Mouse (Mus musculus) Patski (cell line): Measurements from ENCODE around the gene Il6ra. TPM values are rescaled to one million over a fixed set of nuclear protein-coding genes. Genes with fewer than 3 reads are reported as not detected.

ENCODE experiments used
- ATAC-seq: fragments of 100-300 bp; one replicate; pipeline ENCODE4 v1.8.0; 2021
- CTCF ChIA-PET: fragments of 350-600 bp; sonication (Branson Sonifier 250); formaldehyde crosslinking; loops from one replicate; lab custom pipeline; 2022; ENCODE audit warnings: inconsistent platforms; lab: Charles Lee
- POLR2A ChIA-PET: fragments of 350-600 bp; sonication (Branson Sonifier 250); formaldehyde crosslinking; loops from one replicate; lab custom pipeline; 2022; ENCODE audit warnings: antibody characterized with exemption, inconsistent platforms; lab: Charles Lee
- DNase-seq: peaks from one replicate; pipeline ENCODE4 v3.0.0-alpha.2; 2011; ENCODE audit warnings: low read depth, low spot score
- H3K27me3 ChIP-seq: fragments of 371-371 bp; one replicate; pipeline ENCODE4 v1.5.1; 2021
- CTCF ChIP-seq: fragments of 100-300 bp; IDR thresholded peaks from one replicate; pipeline ENCODE4 v1.5.1; 2021
- in situ Hi-C: fragments of 300-500 bp; cut with MboI; formaldehyde crosslinking; loops from 3 replicates; pipeline ENCODE4 v1.11.1; 2018; ENCODE audit warnings: low pct_unique_long_range_greater_than_20kb, mixed read lengths
- polyA plus RNA-seq: library from polyadenylated mRNA; unstranded; gene quantifications from one replicate; pipeline ENCODE4 v1.2.3, GENCODE M21; 2021

Il6ra gene
- polyA plus RNA-seq, 1 experiment from 2014 or later: 2.6 TPM

DNA sequence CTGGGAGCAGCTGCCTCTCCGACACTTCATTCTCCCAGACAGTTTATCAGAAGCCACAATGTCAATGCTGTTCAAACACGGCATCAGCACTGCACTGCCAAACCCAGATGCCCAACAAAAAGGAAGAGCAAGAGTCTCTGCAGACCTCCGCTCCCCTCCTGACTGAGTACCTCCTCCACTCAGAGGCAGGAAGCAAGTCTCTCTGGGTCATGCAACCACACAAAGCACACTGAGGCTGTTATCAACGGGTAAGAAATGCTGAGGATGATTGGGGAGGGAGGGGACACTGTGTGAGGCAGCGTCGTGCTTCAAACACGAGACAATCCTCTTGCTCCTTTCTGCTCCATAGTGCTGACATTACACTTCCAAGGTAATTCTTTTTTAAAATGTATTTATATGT, 93.1 kb downstream of the Il6ra start:
- H3K27me3 ChIP-seq: peaks cover 80% of the 10 kb centered on the region
- CTCF ChIA-PET: no interaction called here
- no peak for DNase-seq
- TF ChIP-seq CTCF: no peak
- POLR2A ChIA-PET: no interaction called here
- ATAC-seq: peak; percentile 24
- in situ Hi-C loops: loop anchor here (10.0 kb wide), 1 partner anchor 255 kb away; the partner anchor contains the start of gene Tpm3

DNA sequence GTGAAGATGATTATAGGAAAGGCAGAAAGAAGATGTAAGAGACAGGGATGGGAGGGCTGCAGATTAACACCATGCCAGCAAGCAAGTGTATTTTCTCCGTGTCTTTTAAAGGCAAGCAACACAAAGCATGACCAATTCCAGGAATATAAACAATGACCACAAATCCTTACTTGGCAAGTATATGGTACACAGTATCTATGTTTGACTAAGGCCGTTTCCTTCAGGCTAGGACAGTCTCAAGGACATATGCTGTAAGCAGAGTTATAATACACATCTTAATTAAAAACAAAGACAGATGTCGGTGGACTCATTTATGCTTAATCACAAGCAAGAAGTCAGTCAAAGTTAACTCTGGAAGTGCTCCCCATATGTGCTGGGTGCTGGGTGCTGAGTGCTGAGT, 94.4 kb downstream of the Il6ra start:
- DNase-seq (no peak), ATAC-seq (no peak)
- ChIA-PET POLR2A (no interaction called here), CTCF (interaction anchor here (1.1 to 4.6 kb wide), 3 partner anchors 11 to 40 kb away, joined by 3 to 20 read pairs (median 13); no protein-coding TSS in a partner anchor)
- no peak for TF ChIP-seq CTCF
- in situ Hi-C loops: loop anchor here (10.0 kb wide), 1 partner anchor 256 kb away; the partner anchor contains the start of gene Tpm3
- peaks cover 68% of the 10 kb centered on the region for H3K27me3 ChIP-seq

DNA sequence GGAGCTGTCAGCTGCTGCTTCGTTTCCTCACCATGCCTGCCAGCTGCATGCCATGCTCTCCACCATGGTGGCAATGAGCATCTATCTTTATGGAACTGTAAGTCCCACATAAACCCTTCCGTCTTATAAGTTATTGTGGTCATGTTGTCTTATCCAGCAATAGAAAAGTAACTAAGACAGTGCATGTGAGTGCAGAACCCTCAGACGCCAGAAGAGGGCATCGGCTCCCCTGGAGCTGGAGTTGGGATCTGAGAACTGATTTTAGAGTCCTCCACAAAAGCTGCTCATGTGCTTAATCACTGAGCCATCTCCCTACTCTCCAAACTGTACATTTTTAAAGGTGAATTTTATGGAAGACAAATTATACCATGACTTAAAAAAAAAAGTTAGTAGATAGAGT, 95.9 kb downstream of the Il6ra start:
- in situ Hi-C loops: loop anchor here (10.0 kb wide), 1 partner anchor 258 kb away; the partner anchor contains the start of gene Tpm3
- POLR2A ChIA-PET: no interaction called here
- H3K27me3 ChIP-seq: peaks cover 56% of the 10 kb centered on the region
- TF ChIP-seq CTCF: peak; percentile 82
- no peak for DNase-seq
- CTCF ChIA-PET: interaction anchor here (0.6 to 4.6 kb wide), 9 partner anchors 9 to 147 kb away, joined by 3 to 20 read pairs (median 5); no protein-coding TSS in a partner anchor
- ATAC-seq: no peak

Other genes starting within 250 kb of the Il6ra start
- gene Adar, start 198.2 kb downstream of the Il6ra start, polyA plus RNA-seq: 39.0 TPM
- gene Chrnb2, start 148.6 kb downstream of the Il6ra start, polyA plus RNA-seq: 1.5 TPM
- gene Ube2q1, start 139.6 kb downstream of the Il6ra start, polyA plus RNA-seq: 147 TPM
- gene She, start 81.8 kb downstream of the Il6ra start, polyA plus RNA-seq: 0.03 TPM
- gene Atp8b2, start 50.3 kb upstream of the Il6ra start, polyA plus RNA-seq: 52.0 TPM
- gene Hax1, start 85.6 kb upstream of the Il6ra start, polyA plus RNA-seq: 205 TPM
- gene 4933434E20Rik, start 138.4 kb upstream of the Il6ra start, polyA plus RNA-seq: 182 TPM
- 232 TPM for gene Ubap2l, start 139.4 kb upstream of the Il6ra start, polyA plus RNA-seq
- gene Tpm3, start 159.5 kb upstream of the Il6ra start, polyA plus RNA-seq: 501 TPM
- gene Nup210l, start 190.9 kb upstream of the Il6ra start, polyA plus RNA-seq: 0.46 TPM